Mouse (Mus musculus): ENCODE results near the gene Gm14190.
"Not testable (repeated sequence)": the region's sequence is repeated elsewhere in the genome, so short reads cannot be mapped to it uniquely, and the experiment has no call there.

The Gm14190 gene

DNA sequence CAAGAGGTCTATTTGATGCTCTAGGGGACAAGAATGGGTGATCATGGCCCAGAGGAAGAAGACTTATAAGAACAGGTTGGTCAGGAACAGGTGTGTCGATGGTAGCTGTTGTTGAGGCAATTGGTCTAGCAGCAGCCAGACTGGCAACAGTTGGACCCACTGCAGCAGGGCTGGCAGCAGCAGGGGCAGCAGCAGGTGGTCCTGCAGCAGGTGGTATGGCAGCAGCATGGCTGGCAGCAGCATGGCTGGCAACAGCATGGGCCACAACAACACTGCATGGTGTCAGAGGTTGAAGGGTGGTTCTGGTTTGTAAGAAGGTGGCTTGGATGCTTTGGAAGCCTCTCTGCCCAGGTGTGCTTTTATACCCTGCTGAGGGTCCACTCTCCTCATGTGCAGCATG, at the start of gene Gm14190:
Gm14190 (minus strand) TSS at position 278 of the 400 bp plus-strand sequence.
- no peak for DNase-seq (ENCODE audit: inconsistent age in 2 of 2, low spot score in 1 of 2)

DNA sequence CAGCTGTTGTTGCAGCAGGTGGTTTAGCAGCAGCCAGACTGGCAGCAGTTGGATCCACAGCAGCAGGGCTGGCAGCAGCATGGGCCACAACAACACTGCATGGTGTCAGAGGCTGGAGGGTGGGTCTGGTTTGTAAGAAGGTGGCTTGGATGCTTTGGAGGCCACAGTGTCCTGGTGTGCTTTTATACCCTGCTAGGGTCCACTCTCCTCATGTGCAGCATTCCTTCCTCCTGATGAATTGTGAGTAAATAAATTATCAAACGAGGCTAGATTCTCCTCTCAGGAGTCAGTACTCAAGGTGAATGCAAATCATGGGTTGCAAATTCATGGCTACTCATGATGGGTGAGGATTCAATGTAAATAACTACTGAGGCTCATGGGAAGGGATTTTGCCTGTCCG, 43.6 kb upstream of the Gm14190 start, which contains the start of gene Gm14180:
Gm14180 (minus strand) TSS at position 101 of the 400 bp plus-strand sequence.
- no peak for DNase-seq (ENCODE audit: inconsistent age in 2 of 2, low spot score in 1 of 2)

GRCm38 (mm10) chr11:99724061-99724460, 33.5 kb upstream of the Gm14190 start:
- DNase-seq (ENCODE audit: inconsistent age in 2 of 2, low spot score in 1 of 2), result no peak

GRCm38 (mm10) chr11:99718759-99719158, 28.2 kb upstream of the Gm14190 start:
- DNase-seq (ENCODE audit: inconsistent age in 2 of 2, low spot score in 1 of 2), result no peak

DNA sequence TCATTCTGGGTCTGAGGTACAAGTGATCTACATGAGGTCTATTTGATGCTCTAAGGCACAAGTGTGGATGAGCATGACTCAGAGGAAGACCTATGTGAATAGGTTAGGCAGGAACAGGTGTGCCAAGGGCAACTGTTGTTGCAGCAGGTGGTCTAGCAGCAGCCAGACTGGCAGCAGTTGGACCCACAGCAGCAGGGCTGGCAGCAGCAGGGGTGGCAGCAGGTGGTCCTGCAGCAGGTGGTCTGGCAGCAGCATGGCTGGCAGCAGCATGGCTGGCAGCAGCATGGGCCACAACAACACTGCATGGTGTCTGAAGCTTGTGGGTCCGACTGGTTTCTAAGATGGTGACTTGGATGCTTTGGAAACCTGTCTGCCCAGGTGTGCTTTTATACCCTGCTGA, 5.3 kb downstream of the Gm14190 start:
- not testable (repeated sequence) for DNase-seq (ENCODE audit: inconsistent age in 2 of 2, low spot score in 1 of 2)

DNA sequence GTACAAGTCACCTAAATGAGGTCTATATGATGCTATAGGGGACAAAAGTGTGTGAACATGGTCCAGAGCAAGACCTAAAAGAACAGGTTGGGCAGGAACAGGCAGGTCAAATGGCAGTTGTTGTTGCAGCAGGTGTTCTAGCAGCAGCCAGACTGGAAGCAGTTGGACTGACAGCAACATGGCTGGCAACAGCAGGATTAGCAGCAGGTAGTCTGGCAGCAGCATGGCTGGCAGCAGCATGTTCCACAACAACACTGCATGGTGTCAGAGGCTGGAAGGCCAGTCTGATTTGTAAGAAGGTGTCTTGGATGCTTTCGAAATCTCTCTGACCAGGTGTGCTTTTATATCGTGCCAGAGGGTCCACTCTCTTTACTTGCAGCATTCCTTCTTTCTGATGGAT, 7.1 kb downstream of the Gm14190 start:
- DNase-seq (ENCODE audit: inconsistent age in 2 of 2, low spot score in 1 of 2), result no peak

DNA sequence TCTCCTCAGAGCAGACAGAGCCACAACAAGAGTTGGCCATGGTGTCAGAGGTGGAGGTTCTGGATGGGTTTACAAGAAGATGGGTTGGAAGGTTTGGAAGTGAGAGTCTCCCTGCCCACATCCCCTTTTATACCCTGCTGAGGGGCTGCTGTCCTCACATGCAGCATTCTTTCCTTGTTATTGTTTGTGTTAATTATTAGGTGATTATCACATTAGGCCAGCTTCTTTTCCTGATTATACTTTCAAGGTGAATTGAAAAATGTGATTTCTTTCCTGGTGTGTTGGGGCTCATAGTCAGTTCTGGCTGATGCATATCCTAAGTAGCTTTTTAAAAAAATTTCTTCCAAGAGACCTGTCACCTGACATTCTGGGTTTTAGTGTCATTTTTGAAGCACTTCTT, 24.7 kb downstream of the Gm14190 start, which contains the start of gene Krtap4-6:
Krtap4-6 (minus strand) TSS at position 101 of the 400 bp plus-strand sequence.
- DNase-seq (ENCODE audit: inconsistent age in 2 of 2, low spot score in 1 of 2), result no peak

- no peak for DNase-seq (ENCODE audit: inconsistent age in 2 of 2, low spot score in 1 of 2)
Measured at GRCm38 (mm10) chr11:99662802-99663201, 27.7 kb downstream of the Gm14190 start.

DNA sequence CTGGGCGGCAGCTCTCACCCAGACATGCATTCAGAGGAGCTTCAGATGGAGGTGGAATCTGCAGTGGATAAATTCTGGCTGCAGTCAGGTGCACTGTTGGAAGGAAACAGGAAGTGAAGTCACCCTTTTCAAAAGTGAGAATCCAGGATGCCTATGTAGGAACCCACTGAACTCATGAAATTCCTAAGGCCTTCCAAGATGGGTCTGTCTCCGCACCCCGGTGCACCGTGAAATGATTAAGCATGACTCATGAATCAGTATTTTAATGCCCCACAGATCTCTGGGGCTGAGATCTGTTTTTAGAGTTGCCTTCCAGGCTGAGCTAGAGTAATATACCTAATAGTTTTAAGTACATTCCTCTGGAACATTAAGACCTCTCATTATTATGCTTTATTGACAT, 31.3 kb downstream of the Gm14190 start:
- DNase-seq (ENCODE audit: inconsistent age in 2 of 2, low spot score in 1 of 2), result no peak

DNA sequence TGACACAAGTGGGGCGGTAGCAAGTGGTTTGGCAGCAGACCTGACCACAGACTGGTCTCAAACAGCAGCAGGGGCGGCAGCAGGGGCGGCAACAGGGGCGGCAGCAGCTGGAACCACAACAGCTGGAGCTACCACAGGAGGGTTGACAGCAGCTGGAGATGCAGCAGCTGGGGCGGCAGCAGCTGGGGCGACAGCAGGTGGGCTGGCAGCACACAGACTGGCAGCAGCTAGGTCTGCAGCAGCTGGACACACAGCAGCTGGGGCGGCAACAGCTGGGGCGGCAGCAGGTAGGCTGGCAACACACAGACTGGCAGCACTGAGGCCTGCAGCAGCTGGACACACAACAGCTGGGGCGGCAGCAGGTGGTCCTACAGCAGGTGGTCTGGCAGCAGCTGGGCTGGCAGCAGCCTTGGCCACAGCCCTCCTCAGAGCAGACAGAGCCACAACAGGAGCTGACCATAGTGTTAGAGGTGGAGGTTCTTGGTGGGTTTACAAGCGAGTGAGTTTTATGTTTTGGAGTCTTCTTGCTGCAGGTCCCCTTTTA, 32.0 kb downstream of the Gm14190 start, which contains the start of gene Gm11563:
Gm11563 (minus strand) TSS at position 494 of the 544 bp plus-strand sequence.
- not testable (repeated sequence) for DNase-seq (ENCODE audit: inconsistent age in 2 of 2, low spot score in 1 of 2)

GRCm38 (mm10) chr11:99657051-99657450, 33.5 kb downstream of the Gm14190 start:
- DNase-seq (ENCODE audit: inconsistent age in 2 of 2, low spot score in 1 of 2), result no peak

- no peak for DNase-seq (ENCODE audit: inconsistent age in 2 of 2, low spot score in 1 of 2)
Measured at GRCm38 (mm10) chr11:99650136-99650535, 40.4 kb downstream of the Gm14190 start, which contains the start of gene Gm11555. Gm11555 (minus strand) TSS chr11:99650236.

GRCm38 (mm10) chr11:99646444-99646843, 44.1 kb downstream of the Gm14190 start:
- DNase-seq (ENCODE audit: inconsistent age in 2 of 2, low spot score in 1 of 2), result no peak

DNA sequence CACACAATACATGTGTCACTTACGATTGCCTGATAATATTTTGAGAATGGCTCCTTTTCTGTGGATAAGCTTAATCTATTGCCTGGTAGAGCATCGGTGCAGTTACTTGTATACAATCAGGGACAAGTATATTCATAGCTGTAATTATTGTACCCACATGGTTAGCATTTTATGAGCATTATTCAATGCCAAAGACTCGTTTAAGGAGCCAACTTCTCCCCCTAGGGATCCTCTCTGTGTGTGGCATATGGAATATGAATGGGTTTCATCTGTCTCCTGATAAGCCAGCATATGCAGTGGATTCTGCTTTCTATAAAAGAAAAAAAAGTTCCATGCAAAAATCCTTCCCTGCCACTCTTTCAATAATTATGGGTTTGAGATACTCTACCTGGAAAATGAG, 46.2 kb downstream of the Gm14190 start:
- no peak for DNase-seq (ENCODE audit: inconsistent age in 2 of 2, low spot score in 1 of 2)

DNA sequence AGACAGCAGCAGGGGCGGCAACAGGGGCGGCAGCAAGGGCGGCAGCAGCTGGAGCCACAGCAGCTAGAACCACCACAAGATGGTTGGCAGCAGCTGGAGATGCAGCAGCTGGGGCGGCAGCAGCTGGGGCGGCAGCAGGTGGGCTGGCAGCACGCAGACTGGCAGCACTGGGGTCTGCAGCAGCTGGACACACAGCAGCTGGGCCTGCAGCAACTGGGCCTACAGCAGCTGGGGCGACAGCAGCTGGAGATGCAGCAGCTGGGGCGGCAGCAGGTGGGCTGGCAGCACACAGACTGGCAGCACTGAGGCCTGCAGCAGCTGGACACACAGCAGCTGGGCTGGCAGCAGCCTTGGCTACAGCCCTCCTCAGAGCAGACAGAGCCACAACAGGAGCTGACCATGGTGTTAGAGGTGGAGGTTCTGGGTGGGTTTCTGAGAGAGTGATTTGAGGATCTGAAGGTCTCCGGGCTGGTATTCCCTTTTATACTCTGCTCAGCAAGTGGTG, 46.9 kb downstream of the Gm14190 start, which contains the start of gene Krtap4-7:
Krtap4-7 (minus strand) TSS at position 455 of the 505 bp plus-strand sequence.
- DNase-seq (ENCODE audit: inconsistent age in 2 of 2, low spot score in 1 of 2), result not testable (repeated sequence)

DNA sequence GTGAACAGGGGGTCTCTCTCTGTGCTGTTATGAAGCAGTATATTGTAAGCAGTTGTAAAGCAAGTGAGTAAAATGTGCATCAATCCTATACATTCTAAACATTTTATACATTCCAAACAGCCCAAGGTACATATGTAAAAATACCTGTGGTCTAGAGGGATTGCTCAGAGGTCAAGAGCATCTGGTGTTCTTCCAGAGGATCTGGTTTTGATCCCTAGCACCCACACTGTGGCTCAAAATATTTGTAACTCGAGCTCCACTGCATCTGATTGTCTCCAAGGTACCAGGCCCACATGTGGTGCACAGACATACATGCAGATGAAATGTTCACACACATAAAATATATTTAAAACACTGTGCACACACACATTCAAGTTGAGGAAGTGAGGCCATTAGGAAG, 49.6 kb downstream of the Gm14190 start:
- no peak for DNase-seq (ENCODE audit: inconsistent age in 2 of 2, low spot score in 1 of 2)
